Mouse (Mus musculus): ENCODE data around the gene Pik3r6.

The Pik3r6 gene

DNA sequence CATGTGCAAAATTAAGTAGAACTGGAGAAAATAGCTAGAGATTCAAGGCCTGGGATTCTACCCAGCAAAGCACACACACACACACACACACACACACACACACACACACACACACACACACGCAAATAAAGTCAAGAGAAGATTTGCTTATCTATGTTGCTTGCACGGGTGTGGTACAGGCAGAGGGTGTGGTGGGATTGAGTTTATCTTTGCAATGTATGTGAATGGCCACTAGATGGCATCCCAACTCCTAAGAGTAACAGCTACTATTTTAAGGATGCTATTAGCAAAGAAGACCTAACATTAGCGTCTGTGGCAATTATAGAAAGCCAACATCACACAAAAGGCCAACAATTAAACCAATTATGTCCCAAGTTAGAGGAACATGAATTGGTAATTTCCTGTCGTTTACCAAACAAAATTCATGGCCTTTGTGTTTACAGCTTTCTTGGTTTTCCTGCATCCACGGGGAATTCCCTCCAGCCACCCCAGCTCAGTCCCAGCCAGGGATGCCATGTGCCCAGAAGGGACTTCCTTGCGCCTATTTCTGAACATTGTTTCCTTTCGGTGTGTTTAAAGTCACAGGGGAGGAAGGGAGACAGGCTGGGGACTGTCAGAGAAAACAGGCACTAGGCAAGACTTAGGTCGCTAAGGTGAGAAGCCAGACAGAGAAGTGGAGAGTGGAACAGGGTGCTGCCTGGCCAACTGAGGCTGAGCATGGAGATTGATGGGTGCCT lies 17.4 kb upstream of the Pik3r6 start:
- in situ Hi-C loops (cut with MboI; ENCODE audit: unreplicated experiment in 2 of 2) = loop anchor here (5.0 to 10.0 kb wide), 2 partner anchors 67 to 319 kb away; no protein-coding TSS in a partner anchor

DNA sequence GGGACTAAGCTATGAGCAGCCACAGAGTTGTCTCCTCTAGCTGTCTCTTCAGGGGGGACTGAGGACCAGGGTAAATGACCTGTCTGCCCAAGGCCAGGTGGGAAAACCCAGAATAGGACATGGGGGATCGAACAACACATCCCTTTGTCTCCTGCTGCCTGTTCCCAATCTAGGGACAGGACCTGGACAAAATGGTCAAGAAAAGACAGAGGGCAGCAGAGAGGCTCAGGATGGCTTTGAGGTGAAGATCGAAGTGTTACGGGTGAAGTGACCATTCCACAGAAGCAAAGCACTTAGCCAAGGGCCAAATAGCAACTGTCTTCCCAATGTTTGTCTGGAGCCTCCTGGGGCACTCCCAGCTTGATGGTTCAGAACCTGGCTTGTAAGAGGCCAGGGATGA lies 16.7 kb upstream of the Pik3r6 start:
- in situ Hi-C loops (cut with MboI; ENCODE audit: unreplicated experiment in 2 of 2) = loop anchor here (5.0 to 10.0 kb wide), 2 partner anchors 66 to 319 kb away; no protein-coding TSS in a partner anchor

DNA sequence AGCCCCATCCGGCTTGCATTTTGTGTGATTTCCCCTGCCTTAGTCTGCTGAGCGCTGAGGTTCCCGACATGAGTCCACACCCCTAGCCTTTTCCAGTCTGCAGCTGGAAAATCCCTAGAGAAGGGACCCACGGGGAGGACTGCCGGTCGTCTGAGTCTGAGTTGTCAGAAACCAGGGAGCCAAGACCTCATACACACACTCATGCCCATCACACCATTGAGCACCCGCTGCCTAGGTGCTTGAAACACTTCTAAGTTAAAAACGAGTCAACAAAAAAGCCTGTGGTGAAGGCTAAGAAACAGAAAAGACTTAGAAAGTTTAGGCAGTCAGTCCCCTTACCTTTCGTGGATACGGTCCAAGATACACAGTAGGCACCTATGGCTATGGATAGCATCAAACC lies 15.1 kb upstream of the Pik3r6 start:
- in situ Hi-C loops (cut with MboI; ENCODE audit: unreplicated experiment in 2 of 2) = loop anchor here (5.0 to 10.0 kb wide), 2 partner anchors 65 to 317 kb away; no protein-coding TSS in a partner anchor

DNA sequence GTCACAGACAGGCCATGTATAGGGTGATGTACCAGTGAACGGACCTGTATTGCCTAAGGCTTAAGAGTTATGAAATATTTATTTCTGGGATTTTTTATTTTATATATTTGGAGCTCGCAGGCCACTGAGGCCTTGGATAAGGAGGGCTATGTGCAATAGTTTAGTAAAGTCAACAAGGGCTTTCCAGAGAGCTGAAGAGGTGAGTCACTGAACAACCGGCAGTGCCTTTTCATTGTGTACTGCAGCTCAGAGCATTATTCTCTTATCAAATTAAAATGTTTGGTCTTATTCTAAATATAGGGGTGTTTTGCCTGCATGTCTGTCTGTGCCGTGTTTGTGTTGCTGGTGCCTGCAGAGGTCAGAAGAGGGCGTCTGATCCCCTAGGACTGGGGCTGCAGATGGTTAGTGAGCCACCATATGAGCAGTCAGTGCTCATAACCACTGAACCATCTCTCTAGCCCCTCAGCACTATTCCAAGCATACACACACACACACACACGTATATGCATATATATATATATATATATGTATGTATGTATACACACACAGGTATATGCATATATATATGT lies 14.5 kb upstream of the Pik3r6 start:
- in situ Hi-C loops (cut with MboI; ENCODE audit: unreplicated experiment in 2 of 2) = loop anchor here (5.0 to 10.0 kb wide), 2 partner anchors 64 to 316 kb away; no protein-coding TSS in a partner anchor

DNA sequence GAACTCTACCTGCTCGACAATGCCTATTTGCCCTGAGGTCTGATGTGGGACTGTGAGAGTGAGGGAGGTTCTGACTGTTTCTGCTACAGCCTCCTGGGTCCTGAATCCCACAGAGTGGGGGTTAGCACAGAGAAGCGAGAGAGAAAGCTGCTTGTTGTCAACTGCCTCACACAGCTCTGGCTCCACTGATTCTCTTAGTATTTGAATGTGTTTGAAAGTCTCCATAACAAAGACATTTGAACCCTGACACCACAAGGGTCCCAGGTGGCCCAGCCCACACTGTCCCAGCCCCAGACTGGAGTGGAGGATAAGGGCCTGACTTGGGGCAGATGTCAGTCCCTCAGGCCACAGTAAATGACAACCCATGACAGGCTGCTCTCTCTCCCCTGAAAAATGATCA lies 13.6 kb upstream of the Pik3r6 start:
- in situ Hi-C loops (cut with MboI; ENCODE audit: unreplicated experiment in 2 of 2) = loop anchor here (5.0 to 10.0 kb wide), 2 partner anchors 63 to 316 kb away; no protein-coding TSS in a partner anchor

DNA sequence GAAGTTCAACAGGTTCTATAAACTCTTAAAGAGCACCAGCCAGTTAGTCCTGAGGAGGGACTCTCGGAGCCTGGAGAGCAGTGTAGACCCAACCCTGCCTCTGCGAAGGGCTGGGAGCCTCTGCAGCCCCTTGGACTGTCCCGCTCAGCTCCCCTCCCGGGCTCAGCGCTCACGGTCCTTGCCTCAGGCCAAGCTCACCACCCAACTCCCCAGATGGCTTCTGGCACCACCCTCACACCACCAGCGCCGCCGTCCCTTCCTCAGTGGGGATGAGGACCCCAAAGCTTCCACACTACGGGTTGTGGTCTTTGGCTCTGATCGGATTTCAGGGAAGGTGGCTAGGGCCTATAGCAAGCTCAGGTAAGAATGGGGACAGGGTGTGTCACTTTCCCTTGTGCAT lies 10.2 kb upstream of the Pik3r6 start:
- in situ Hi-C loops (cut with MboI; ENCODE audit: unreplicated experiment in 2 of 2) = no loop called here

DNA sequence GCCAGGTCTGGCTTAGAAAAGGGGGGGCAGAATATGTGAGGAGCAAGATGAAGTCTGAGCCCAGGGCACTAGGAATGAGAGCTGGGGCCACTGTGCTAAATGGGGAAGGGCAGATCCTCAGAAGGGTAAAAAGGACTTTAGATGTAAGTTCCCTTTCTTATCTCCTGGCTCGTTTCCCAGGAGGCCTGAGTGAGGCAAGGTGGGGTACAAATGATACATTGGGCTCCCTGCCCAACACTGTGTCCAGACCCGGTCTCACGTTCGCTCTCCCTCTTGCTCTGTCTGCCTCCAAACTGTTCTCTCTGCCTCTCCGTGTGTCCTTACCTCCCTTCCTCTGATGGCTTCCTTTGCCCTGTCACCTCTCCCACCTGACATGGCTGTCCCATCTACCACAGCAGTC lies 9.1 kb upstream of the Pik3r6 start:
- in situ Hi-C loops (cut with MboI; ENCODE audit: unreplicated experiment in 2 of 2) = no loop called here

DNA sequence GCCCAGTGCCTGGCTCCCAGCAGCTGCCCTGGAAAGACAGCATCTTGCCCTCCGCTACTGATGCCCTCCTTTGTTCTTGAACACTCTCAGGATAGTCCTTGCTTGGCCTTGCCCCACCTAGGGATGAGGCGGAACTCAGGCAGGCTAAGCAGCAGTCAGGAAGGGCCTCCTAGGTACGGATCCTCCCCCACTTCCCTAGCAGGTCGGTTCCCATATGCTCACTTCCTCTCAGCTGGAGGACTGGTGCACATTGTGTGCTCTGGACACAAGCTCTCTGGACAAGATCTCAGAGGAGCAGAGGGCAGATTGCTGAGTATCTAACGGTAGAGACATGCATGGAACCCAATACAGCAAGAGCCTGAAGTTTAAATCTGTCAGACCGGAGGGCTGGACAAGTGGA lies 5.7 kb upstream of the Pik3r6 start:
- in situ Hi-C loops (cut with MboI; ENCODE audit: unreplicated experiment in 2 of 2) = no loop called here

DNA sequence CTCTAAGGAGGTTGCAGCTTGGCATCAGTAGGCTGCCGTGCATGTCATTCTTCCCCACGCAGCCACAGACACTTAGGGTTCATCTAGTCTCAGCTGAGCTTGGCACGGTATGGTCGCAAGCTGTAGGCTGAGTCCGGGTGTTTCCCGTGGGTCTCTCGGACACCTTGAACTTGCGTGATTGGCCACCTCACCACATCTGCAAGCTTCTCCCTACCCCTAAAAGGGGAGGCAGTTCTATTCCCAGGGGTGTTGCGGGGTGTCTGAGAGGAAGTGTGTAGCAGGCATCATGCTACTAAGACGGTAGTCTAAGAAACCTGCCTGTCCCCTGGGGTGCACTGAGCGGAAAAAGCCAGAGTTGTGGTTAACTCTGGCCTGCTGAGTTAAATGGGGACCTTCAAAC lies 4.3 kb upstream of the Pik3r6 start:
- in situ Hi-C loops (cut with MboI; ENCODE audit: unreplicated experiment in 2 of 2) = no loop called here

DNA sequence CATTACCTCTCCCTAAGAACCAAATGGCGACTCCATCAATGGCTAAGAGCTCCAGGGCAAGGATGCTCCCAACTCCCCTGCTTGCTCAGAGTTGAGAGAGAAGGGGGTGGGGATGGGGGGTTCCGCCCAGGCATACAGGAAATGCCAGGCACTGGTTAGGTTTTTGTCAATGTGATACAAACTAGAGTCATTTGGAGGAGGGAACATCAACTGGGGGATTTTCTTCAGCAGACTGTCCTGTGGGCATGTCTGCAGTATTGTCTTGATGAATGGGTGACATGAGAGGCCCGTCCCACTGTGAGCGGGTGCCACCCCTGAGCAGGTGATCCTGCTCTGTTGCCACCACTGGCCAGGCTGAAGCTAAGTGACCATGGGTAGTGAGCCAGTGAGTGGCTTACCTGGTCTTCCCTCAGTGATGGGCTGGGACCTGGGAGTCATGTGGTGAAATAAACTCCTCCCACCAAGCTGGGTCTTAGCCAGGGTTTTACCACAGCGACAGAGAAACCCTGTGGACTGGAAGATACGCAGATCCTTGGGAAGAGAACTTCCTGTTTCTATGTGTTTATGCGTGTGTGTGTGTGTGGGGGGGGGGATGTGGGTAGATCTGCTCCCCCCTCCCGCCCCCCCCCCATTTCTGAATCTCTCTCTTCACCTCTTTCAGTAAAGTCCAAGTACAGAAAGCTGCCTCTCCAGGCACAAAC lies 3.7 kb upstream of the Pik3r6 start:
- in situ Hi-C loops (cut with MboI; ENCODE audit: unreplicated experiment in 2 of 2) = no loop called here

DNA sequence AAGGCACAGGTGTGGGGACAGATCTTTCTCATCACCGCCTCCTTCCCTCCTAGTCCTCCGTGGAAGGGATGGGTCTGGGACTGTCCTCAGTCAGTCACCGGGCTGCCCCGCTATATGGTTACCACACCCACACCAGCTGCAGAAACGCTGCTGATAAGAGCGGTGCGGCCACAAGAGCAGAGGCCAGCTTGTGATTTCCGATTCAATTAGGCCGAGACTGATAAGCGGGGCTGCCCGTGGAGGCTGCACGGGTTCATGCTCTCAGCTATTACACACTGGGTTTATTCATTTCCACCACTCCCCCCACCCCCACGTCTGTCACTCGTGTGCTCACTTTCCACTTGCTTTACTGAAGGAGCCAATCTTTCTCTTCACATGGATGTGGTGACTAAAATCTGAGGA lies 1.9 kb upstream of the Pik3r6 start:
- in situ Hi-C loops (cut with MboI; ENCODE audit: unreplicated experiment in 2 of 2) = loop anchor here in 1 of 2 experiments (25.0 kb wide), 1 partner anchor 914 kb away; no protein-coding TSS in a partner anchor

DNA sequence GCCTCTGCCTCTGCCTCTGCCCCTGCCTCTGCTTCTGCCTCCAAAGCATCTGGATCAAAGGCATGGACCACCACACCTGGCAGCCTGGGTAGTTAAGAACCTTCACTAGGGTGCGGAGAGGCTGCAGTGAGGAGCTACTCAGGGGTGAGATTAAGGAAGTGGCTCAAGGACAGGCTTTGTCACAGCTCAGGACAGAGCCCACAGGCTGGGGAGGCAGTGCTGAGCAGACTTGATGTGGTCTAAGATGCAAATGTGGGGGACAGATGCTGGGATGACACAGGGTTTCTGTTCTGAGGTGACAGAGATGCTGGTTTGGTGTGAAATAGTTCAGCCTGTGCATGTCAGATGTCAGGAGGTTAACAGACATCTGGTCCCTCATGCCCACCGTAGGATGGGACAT lies 411 bp upstream of the Pik3r6 start:
- in situ Hi-C loops (cut with MboI; ENCODE audit: unreplicated experiment in 2 of 2) = loop anchor here in 1 of 2 experiments (25.0 kb wide), 1 partner anchor 915 kb away; no protein-coding TSS in a partner anchor

DNA sequence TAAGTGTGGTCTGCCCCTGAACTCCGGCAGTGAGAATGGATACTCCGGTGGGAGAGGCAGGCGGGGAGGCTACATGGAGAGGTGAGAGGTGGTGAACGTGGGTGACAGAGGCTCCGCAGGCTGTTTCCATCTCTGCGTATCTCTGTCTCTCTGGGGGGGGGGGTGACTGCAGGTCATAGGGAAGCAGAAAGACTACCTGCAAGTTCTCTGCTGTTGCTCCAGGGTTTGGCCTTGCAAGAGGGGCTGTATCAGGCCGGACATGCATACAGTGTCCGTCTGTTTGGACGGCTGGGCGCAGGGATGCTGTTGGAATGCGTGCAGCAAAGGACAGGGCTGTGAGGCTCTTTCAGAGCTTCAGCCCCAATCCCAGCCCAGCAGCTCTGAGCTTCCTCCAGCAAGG lies 2.1 kb downstream of the Pik3r6 start:
- in situ Hi-C loops (cut with MboI; ENCODE audit: unreplicated experiment in 2 of 2) = loop anchor here in 1 of 2 experiments (25.0 kb wide), 1 partner anchor 918 kb away; no protein-coding TSS in a partner anchor

DNA sequence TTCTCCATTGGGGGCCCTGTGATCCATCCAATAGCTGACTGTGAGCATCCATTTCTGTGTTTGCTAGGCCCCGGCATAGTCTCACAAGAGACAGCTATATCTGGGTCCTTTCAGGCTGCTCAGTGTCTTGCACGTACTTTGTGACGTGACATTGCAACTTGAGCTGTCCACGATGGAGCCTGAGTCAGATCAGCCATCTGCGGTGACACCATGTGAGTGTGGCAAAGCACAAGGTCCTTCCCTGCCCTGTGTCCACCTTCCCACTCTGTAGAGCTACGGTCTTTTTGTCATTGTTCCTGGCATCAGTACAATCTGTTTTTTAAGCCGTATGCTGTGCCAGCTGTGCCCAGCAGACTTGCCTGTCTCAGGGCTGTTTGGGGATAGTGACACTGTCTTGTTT lies 4.4 kb downstream of the Pik3r6 start:
- in situ Hi-C loops (cut with MboI; ENCODE audit: unreplicated experiment in 2 of 2) = loop anchor here in 1 of 2 experiments (25.0 kb wide), 1 partner anchor 920 kb away; no protein-coding TSS in a partner anchor

DNA sequence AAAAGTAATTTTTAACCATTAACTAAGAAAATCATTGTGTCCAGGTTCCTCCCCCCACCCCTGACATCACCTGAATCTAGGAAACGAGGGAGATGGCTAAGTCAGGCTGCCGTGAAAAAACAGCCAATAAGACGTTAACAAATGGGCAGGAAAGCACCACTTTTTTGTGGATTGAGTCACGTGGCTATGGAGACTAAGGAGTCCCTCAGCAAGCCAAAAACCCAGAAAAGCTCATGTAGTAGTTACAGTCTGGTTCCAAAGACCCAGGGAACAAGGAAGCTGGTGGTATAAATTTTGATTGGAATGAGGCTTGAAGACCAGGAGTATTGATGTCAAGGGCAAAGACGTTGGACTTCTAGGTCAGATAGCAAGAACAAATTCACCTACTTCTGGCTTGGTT lies 5.8 kb downstream of the Pik3r6 start:
- in situ Hi-C loops (cut with MboI; ENCODE audit: unreplicated experiment in 2 of 2) = loop anchor here in 1 of 2 experiments (25.0 kb wide), 1 partner anchor 921 kb away; no protein-coding TSS in a partner anchor

DNA sequence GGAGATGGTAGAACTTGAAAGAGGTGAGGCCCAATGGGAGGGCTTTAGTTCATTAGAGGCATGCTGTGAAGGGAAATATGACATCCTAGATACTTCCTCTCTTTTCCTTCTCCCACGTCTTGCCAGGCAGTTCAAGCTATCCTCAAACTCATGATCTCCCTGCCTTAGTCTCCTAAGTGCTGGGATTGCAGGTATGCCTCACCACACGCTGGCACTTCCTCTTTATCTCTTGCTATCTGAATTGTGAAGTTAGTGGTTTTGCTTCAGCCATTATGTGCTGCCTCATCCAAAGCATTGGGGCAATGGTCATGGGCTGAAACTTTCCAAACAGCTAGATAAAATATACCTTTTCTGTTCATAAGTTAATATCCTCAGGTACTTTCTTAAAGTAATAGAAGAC lies 6.4 kb downstream of the Pik3r6 start:
- in situ Hi-C loops (cut with MboI; ENCODE audit: unreplicated experiment in 2 of 2) = loop anchor here in 1 of 2 experiments (25.0 kb wide), 1 partner anchor 922 kb away; no protein-coding TSS in a partner anchor

DNA sequence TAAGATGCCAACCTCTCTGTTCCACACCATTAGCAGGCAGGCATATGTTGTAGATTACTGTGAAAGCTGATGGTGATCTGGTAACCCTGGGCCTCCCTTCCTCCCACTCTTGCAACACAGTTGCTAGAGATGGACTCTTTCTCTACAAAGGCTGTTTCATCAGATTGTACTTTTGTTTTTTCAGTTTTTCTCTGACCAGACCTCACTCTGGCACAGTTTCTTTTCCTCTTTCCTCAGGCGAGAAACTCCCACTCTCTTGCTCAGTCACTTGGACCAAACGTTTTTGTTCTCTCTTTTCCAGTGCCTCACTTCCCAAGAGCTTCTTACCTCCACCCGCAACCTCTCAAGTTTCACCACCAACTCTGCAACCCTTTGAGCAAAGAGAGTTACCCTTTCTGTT lies 11.2 kb downstream of the Pik3r6 start:
- in situ Hi-C loops (cut with MboI; ENCODE audit: unreplicated experiment in 2 of 2) = loop anchor here in 1 of 2 experiments (25.0 kb wide), 1 partner anchor 927 kb away; no protein-coding TSS in a partner anchor

DNA sequence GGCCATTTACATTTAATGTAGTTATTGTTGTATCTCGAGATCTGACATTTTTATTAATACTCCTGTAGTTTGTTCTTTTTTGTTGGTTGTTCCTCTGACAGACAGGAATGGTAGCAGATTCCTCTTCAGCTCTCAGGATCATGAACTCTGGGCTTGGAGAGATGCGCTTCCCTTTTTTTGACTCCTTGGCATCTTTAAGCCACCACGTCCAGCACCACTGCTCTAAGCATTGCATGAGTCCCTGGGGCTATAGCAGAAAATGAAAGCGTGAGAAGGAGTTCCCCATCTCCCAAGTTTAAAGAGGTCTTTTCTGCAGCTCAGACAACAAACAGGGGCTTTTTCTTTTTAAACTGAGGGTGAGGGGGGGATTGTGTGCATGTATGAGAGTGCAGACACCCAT lies 16.5 kb downstream of the Pik3r6 start:
- in situ Hi-C loops (cut with MboI; ENCODE audit: unreplicated experiment in 2 of 2) = loop anchor here in 1 of 2 experiments (25.0 kb wide), 1 partner anchor 932 kb away; no protein-coding TSS in a partner anchor

DNA sequence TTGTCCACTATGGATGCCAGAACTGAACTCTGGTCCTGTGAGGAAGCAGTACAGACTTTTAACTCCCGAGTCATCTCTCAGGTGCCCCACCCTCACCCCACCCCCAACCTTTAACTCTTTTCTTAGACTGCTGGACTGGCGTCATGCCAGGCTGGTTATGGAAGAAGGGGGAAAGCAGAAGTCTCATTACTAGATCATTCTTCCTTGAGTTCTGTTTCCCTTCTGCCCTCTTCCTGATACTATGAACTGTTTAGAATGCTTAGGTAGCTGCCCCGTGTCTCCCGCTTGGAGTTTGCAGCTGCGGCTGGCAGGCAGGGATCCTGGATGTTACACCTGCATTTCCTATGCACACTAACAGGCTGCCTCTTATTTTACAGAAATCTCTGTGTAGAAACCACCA lies 17.0 kb downstream of the Pik3r6 start:
- in situ Hi-C loops (cut with MboI; ENCODE audit: unreplicated experiment in 2 of 2) = loop anchor here in 1 of 2 experiments (25.0 kb wide), 1 partner anchor 933 kb away; no protein-coding TSS in a partner anchor

DNA sequence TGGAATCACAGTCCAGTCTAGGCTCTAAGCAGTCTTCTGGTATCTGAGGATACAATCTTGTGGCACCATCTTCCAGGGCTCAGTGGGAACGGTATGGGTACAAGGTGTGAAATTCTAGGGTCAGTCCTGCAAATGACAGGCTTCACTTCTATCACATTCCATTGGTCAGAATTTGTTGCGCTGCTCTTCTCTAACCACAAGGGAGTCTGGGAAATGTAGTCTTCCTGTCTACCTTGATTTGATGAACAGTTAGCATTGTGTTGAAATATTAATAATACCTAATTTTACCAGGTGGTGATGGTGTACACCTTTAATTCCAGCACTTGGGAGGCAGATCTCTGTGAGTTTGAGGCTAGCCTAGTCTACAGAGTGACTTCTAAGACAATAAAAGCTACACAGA lies 17.6 kb downstream of the Pik3r6 start:
- in situ Hi-C loops (cut with MboI; ENCODE audit: unreplicated experiment in 2 of 2) = loop anchor here in 1 of 2 experiments (25.0 kb wide), 1 partner anchor 933 kb away; no protein-coding TSS in a partner anchor
